ENCODE assay signal across 35 mouse cellular contexts in genomic region chr10:117453406-117454170, GRCm38 (mm10).
"Had no signal": no experiment of that assay in that cellular context is flagged by ENCODE, and none has a peak within 500 bp of the region (broad histone marks: within the 10 kb centered on the region; RNA-seq: fewer than 3 reads in every experiment).

No protein-coding gene starts in this region.

- H3K36me3 ChIP-seq: heart, embryonic 12.5 days; heart, embryonic 13.5 days; heart, embryonic 15.5 days; hindbrain, embryonic 10.5 days; hindbrain, embryonic 12.5 days; hindbrain, embryonic 13.5 days; hindbrain, embryonic 15.5 days; intestine, embryonic 15.5 days; kidney, embryonic 15.5 days had no signal

- H3K9ac ChIP-seq: heart, embryonic 12.5 days; heart, embryonic 13.5 days; heart, embryonic 15.5 days; hindbrain, embryonic 12.5 days; hindbrain, embryonic 13.5 days; hindbrain, embryonic 14.5 days; hindbrain, embryonic 15.5 days; intestine, embryonic 15.5 days; kidney, embryonic 15.5 days had no signal

- H3K9me3 ChIP-seq: heart, embryonic 12.5 days; heart, embryonic 13.5 days; heart, embryonic 15.5 days; hindbrain, embryonic 10.5 days; hindbrain, embryonic 12.5 days; hindbrain, embryonic 13.5 days; hindbrain, embryonic 15.5 days; intestine, embryonic 15.5 days; kidney, embryonic 15.5 days had no signal

- H3K4me3 ChIP-seq: heart, embryonic 12.5 days; heart, embryonic 13.5 days; heart, embryonic 15.5 days; hindbrain, embryonic 10.5 days; hindbrain, embryonic 12.5 days; hindbrain, embryonic 13.5 days; hindbrain, embryonic 15.5 days; intestine, embryonic 15.5 days; kidney, embryonic 15.5 days; layer of hippocampus, adult 2 months; left cerebral cortex, adult 2 months had no signal

- DNase-seq: heart, postnatal 10 days; heart, postnatal 14 days; heart, postnatal 36 days; heart, postnatal 4 days; kidney, adult 11 months; kidney, adult 18-20 months; kidney, adult 2 months; kidney, adult 8-10 months; kidney, adult 9 months; kidney, postnatal 10 days; kidney, postnatal 14 days; kidney, postnatal 25 days; kidney, postnatal 36 days; kidney, postnatal 4 days; layer of hippocampus, adult 9-11 months; layer of hippocampus, postnatal 36 days had no signal

- H3K27me3 ChIP-seq: heart, embryonic 15.5 days; hindbrain, embryonic 12.5 days; hindbrain, embryonic 13.5 days; hindbrain, embryonic 15.5 days; intestine, embryonic 15.5 days; kidney, embryonic 15.5 days had no signal

- H3K27ac ChIP-seq: heart, embryonic 13.5 days; heart, embryonic 15.5 days; hindbrain, embryonic 10.5 days; hindbrain, embryonic 12.5 days; hindbrain, embryonic 13.5 days; hindbrain, embryonic 14.5 days; hindbrain, embryonic 15.5 days; hindbrain, postnatal 0 days; intestine, embryonic 15.5 days; kidney, embryonic 15.5 days; kidney, postnatal 0 days; layer of hippocampus, adult 2 months; left cerebral cortex, adult 2 months had no signal

- H3K4me2 ChIP-seq: heart, embryonic 11.5 days; heart, embryonic 12.5 days; heart, embryonic 13.5 days; heart, embryonic 15.5 days; hindbrain, embryonic 12.5 days; hindbrain, embryonic 13.5 days; hindbrain, embryonic 14.5 days; hindbrain, embryonic 15.5 days; intestine, embryonic 15.5 days; kidney, embryonic 15.5 days had no signal

- H3K4me1 ChIP-seq: hindbrain, embryonic 10.5 days; hindbrain, embryonic 12.5 days had no signal

- ATAC-seq: hindbrain, embryonic 16.5 days; hindbrain, postnatal 0 days; inflammation-experienced regulatory T-cells, adult 6 months; intestine, embryonic 15.5 days; intestine, embryonic 16.5 days; intestine, postnatal 0 days had no signal
